ENCODE assay signal across 7 mouse cellular contexts in genomic region chr7:80197941-80198778, GRCm38 (mm10). TPM values are rescaled to one million over a fixed set of nuclear protein-coding genes. Genes with fewer than 3 reads are reported as not detected.
DNase-seq lines count a peak whose midpoint lies in the region; ATAC-seq and TF ChIP-seq lines count a peak whose summit lies in the region.

No protein-coding gene starts in this region.

- TF ChIP-seq POLR2A in heart, adult 2 months (IDR thresholded peaks at IDR 0.05; ENCODE audit: insufficient read depth, low read depth, low read length): no peak

- H3K4me3 ChIP-seq in embryonic facial prominence, embryonic 13.5 days: peak overlapping the region; percentile 78
- peak overlapping the region; percentile 85 for H3K4me3 ChIP-seq in heart, adult 2 months
- H3K4me3 ChIP-seq in limb, embryonic 15.5 days: peak overlapping the region; percentile 81
- H3K4me3 ChIP-seq in midbrain, postnatal 0 days (ENCODE audit: low read depth, low read length): peak overlapping the region; percentile 77

- TF ChIP-seq CTCF in heart, adult 2 months (IDR thresholded peaks at IDR 0.05): no peak
- TF ChIP-seq CTCF in midbrain, postnatal 0 days (IDR thresholded peaks at IDR 0.05): no peak

- peak overlapping the region; percentile 70 for H3K4me2 ChIP-seq in embryonic facial prominence, embryonic 13.5 days
- H3K4me2 ChIP-seq in limb, embryonic 15.5 days: peak overlapping the region; percentile 82
- H3K4me2 ChIP-seq in midbrain, postnatal 0 days (ENCODE audit: low read depth, low read length, poor library complexity, severe bottlenecking): peak overlapping the region; percentile 79

- H3K4me1 ChIP-seq in embryonic facial prominence, embryonic 13.5 days: peaks cover 63% of the 10 kb centered on the region
- H3K4me1 ChIP-seq in heart, adult 2 months (ENCODE audit: control insufficient read depth, insufficient read depth, low read length): peaks cover 9% of the 10 kb centered on the region; the same call in 1 of the 2 replicates
- H3K4me1 ChIP-seq in limb, embryonic 15.5 days: peaks cover 58% of the 10 kb centered on the region
- peaks cover 26% of the 10 kb centered on the region for H3K4me1 ChIP-seq in midbrain, postnatal 0 days (ENCODE audit: insufficient read depth, low read length)

- peak overlapping the region; percentile 97 for H3K27ac ChIP-seq in embryonic facial prominence, embryonic 13.5 days
- H3K27ac ChIP-seq in heart, adult 2 months: peak overlapping the region; percentile 75
- H3K27ac ChIP-seq in limb, embryonic 15.5 days: peak overlapping the region; percentile 95
- H3K27ac ChIP-seq in midbrain, postnatal 0 days (ENCODE audit: low read depth, low read length): peak overlapping the region; percentile 89

- H3K9me3 ChIP-seq in embryonic facial prominence, embryonic 13.5 days: no peaks in the 10 kb centered on the region
- no peaks in the 10 kb centered on the region for H3K9me3 ChIP-seq in limb, embryonic 15.5 days
- H3K9me3 ChIP-seq in midbrain, postnatal 0 days (ENCODE audit: low read length): no peaks in the 10 kb centered on the region

- H3K79me2 ChIP-seq in heart, adult 2 months (replicated peaks; ENCODE audit: control insufficient read depth, insufficient read depth, low read length): no peaks in the 10 kb centered on the region

- ATAC-seq in embryonic facial prominence, embryonic 13.5 days (ENCODE audit: insufficient number of reproducible peaks, insufficient read depth, low FRiP score, low TSS enrichment, low read depth): peak; percentile 87
- ATAC-seq in limb, embryonic 15.5 days (ENCODE audit: insufficient number of reproducible peaks, low FRiP score, low TSS enrichment, low read depth): peak; percentile 92
- peak; percentile 91 for ATAC-seq in midbrain, postnatal 0 days (ENCODE audit: low FRiP score)

- peak overlapping the region; percentile 89 for H3K9ac ChIP-seq in embryonic facial prominence, embryonic 13.5 days
- peak overlapping the region; percentile 81 for H3K9ac ChIP-seq in heart, adult 2 months (ENCODE audit: low read depth, low read length)
- peak overlapping the region; percentile 82 for H3K9ac ChIP-seq in limb, embryonic 15.5 days
- H3K9ac ChIP-seq in midbrain, postnatal 0 days (replicated peaks; ENCODE audit: low read length, poor library complexity, severe bottlenecking): peak overlapping the region; percentile 81

- intact Hi-C loops in heart, adult 2 months (cut with DNase I): loop anchor here (2.0 kb wide), 1 partner anchor 17 kb away; no protein-coding TSS in a partner anchor

- peaks cover 13% of the 10 kb centered on the region for H3K36me3 ChIP-seq in embryonic facial prominence, embryonic 13.5 days
- no peaks in the 10 kb centered on the region for H3K36me3 ChIP-seq in heart, adult 2 months (ENCODE audit: control insufficient read depth, insufficient read depth, low read length)
- H3K36me3 ChIP-seq in limb, embryonic 15.5 days: no peaks in the 10 kb centered on the region
- H3K36me3 ChIP-seq in midbrain, postnatal 0 days (ENCODE audit: insufficient read depth, low read length): 0 out of 2 replicates have a peak, but pooled peaks cover 3% of the 10 kb centered on the region

- peak; percentile 93 for DNase-seq in adrenal gland, postnatal 14 days
- peak; percentile 84 to 87 for DNase-seq in heart, adult 2 months
- peak; percentile 85 to 86 for DNase-seq in kidney, adult 8-10 months
- DNase-seq in midbrain, postnatal 0 days (ENCODE audit: low spot score): peak; percentile 84
- DNase-seq in spleen, postnatal 36 days (ENCODE audit: low spot score in 2 of 2): peak; percentile 84 to 86

- under 1% methylated on average over 71 of the region's 74 CpGs for WGBS in embryonic facial prominence, embryonic 13.5 days
- WGBS in heart, adult 2 months: 2% methylated on average over 72 of the region's 74 CpGs
- under 1% methylated on average over 52 of the region's 74 CpGs for WGBS in limb, embryonic 15.5 days
- under 1% methylated on average over 45 of the region's 74 CpGs for WGBS in midbrain, postnatal 0 days

- no peaks in the 10 kb centered on the region for H3K27me3 ChIP-seq in embryonic facial prominence, embryonic 13.5 days
- H3K27me3 ChIP-seq in heart, adult 2 months (ENCODE audit: control insufficient read depth, insufficient read depth, low read length): no peaks in the 10 kb centered on the region
- H3K27me3 ChIP-seq in limb, embryonic 15.5 days: no peaks in the 10 kb centered on the region
- no peaks in the 10 kb centered on the region for H3K27me3 ChIP-seq in midbrain, postnatal 0 days (ENCODE audit: insufficient read depth, low read length)

- TF ChIP-seq EP300 in heart, adult 2 months (IDR thresholded peaks at IDR 0.05; ENCODE audit: insufficient read depth, low read depth, low read length): no peak

RNA-seq across cellular contexts. Expression of gene Sema4b, which starts 11.5 kb away (rescaled TPM):
- 46.9 and 57.0 TPM in 2 replicates for total RNA-seq in adrenal gland, postnatal 14 days (2021)
- polyA plus RNA-seq in embryonic facial prominence, embryonic 13.5 days (2015; fragmentation: Nextera tagmentation; extraction: Ambion mirVana): 18.6 and 19.8 TPM in 2 replicates
- total RNA-seq in heart, adult 2 months (2021): 10 to 100 TPM; 10.5 to 11.4 TPM
- 10.5 and 12.3 TPM in 2 replicates for polyA plus RNA-seq in heart, adult 2 months (2012; rRNA removed)
- 16.5 and 18.1 TPM in 2 replicates for polyA plus RNA-seq in limb, embryonic 15.5 days (2015; fragmentation: Nextera tagmentation; extraction: Ambion mirVana)
- total RNA-seq in midbrain, postnatal 0 days (2014; rRNA removed): 40.3 and 43.7 TPM in 2 replicates
- 26.3 and 29.2 TPM in 2 replicates for polyA plus RNA-seq in midbrain, postnatal 0 days (2015; fragmentation: Nextera tagmentation; extraction: Ambion mirVana)

RNA-seq across cellular contexts. Expression of gene Cib1, which starts 34.5 kb away (rescaled TPM):
- total RNA-seq in adrenal gland, postnatal 14 days (2021): 52.9 and 59.6 TPM in 2 replicates
- 69.9 and 71.1 TPM in 2 replicates for polyA plus RNA-seq in embryonic facial prominence, embryonic 13.5 days (2015; fragmentation: Nextera tagmentation; extraction: Ambion mirVana)
- total RNA-seq in heart, adult 2 months (2021): 10 to 100 TPM; 14.1 to 16.1 TPM
- 35.1 and 38.4 TPM in 2 replicates for polyA plus RNA-seq in heart, adult 2 months (2012; rRNA removed)
- 62.5 and 69.4 TPM in 2 replicates for polyA plus RNA-seq in limb, embryonic 15.5 days (2015; fragmentation: Nextera tagmentation; extraction: Ambion mirVana)
- 15.2 and 22.3 TPM in 2 replicates for total RNA-seq in midbrain, postnatal 0 days (2014; rRNA removed)
- 30.6 and 33.7 TPM in 2 replicates for polyA plus RNA-seq in midbrain, postnatal 0 days (2015; fragmentation: Nextera tagmentation; extraction: Ambion mirVana)

RNA-seq across cellular contexts. Expression of gene Gdpgp1, which starts 34.5 kb away (rescaled TPM):
- total RNA-seq in adrenal gland, postnatal 14 days (2021): 2.7 and 3.9 TPM in 2 replicates
- 3.8 TPM in 2 replicates for polyA plus RNA-seq in embryonic facial prominence, embryonic 13.5 days (2015; fragmentation: Nextera tagmentation; extraction: Ambion mirVana)
- total RNA-seq in heart, adult 2 months (2021): 1 to 10 TPM; 1.5 to 2.2 TPM
- 1.4 and 1.5 TPM in 2 replicates for polyA plus RNA-seq in heart, adult 2 months (2012; rRNA removed)
- 3.2 and 3.8 TPM in 2 replicates for polyA plus RNA-seq in limb, embryonic 15.5 days (2015; fragmentation: Nextera tagmentation; extraction: Ambion mirVana)
- 5.9 and 7.4 TPM in 2 replicates for total RNA-seq in midbrain, postnatal 0 days (2014; rRNA removed)
- 2.5 and 2.8 TPM in 2 replicates for polyA plus RNA-seq in midbrain, postnatal 0 days (2015; fragmentation: Nextera tagmentation; extraction: Ambion mirVana)

RNA-seq across cellular contexts. Expression of gene Ttll13, which starts 48.0 kb away (rescaled TPM):
- 0.83 and 1.0 TPM in 2 replicates for total RNA-seq in adrenal gland, postnatal 14 days (2021)
- polyA plus RNA-seq in embryonic facial prominence, embryonic 13.5 days (2015; fragmentation: Nextera tagmentation; extraction: Ambion mirVana): 0.90 and 2.3 TPM in 2 replicates
- under 1 TPM; 0.23 to 0.39 TPM for total RNA-seq in heart, adult 2 months (2021)
- polyA plus RNA-seq in heart, adult 2 months (2012; rRNA removed): 0.20 and 0.23 TPM in 2 replicates
- polyA plus RNA-seq in limb, embryonic 15.5 days (2015; fragmentation: Nextera tagmentation; extraction: Ambion mirVana): 0.73 and 1.1 TPM in 2 replicates
- 1.2 and 1.6 TPM in 2 replicates for total RNA-seq in midbrain, postnatal 0 days (2014; rRNA removed)
- 2.4 and 3.2 TPM in 2 replicates for polyA plus RNA-seq in midbrain, postnatal 0 days (2015; fragmentation: Nextera tagmentation; extraction: Ambion mirVana)

Comparison
In these comparisons a context has a peak if more than half of its experiments do, and no peak if none do; other contexts are left out.
1. Peak in every context shown above with its lines: DNase-seq, ATAC-seq, H3K4me3 ChIP-seq and H3K27ac ChIP-seq.